Mouse (Mus musculus): ENCODE measurements around the gene Fut4. TPM values are rescaled to one million over a fixed set of nuclear protein-coding genes. Genes with fewer than 3 reads are reported as not detected.
A peak's percentile ranks its signal among the peaks of the same experiment; 100 is the strongest.

The Fut4 gene
- total and polyA plus RNA-seq, 3 experiments: 8.7 to 11.2 TPM; not detected in 1

DNA sequence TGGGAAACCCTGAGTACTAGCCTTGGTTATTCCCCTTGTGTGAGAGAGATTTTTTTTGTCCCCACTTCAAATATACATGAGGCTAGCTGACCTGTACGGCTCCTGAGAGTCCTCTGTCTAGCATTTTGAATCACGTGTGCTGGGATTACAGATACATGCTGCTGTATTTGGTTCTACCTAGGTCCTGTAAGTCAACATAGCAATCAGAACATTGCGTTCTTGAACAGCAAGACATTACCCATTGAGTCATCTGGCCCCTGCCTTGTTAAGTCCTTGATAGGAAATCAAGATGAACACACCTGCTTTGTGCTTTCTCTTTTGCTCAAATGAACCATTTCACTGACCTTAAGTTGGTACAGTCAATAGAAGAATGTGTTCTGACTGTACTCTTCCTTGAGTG lies 2.3 kb upstream of the Fut4 start:
- DNase-seq (ENCODE audit: low read depth, low spot score): no peak
- TF ChIP-seq POLR2AphosphoS5 (IDR thresholded peaks at IDR 0.05; ENCODE audit: borderline replicate concordance, low read depth, low read length) (no peak), ZKSCAN1 (IDR thresholded peaks at IDR 0.05; ENCODE audit: low read depth, low read length) (no peak), TAL1 (IDR thresholded peaks at IDR 0.05; ENCODE audit: low read length) (peak; percentile 1; the same call in 1 of the 2 replicates)
- Histone ChIP-seq H3K4me1 (ENCODE audit: control insufficient read depth in 1 of 2, insufficient read depth in 2 of 2, low read length in 2 of 2) (peaks cover 2 to 7% of the 10 kb centered on the region in 2 experiments; a peak in 2 of 4 replicates), H3K9ac (ENCODE audit: control insufficient read depth, low read depth, low read length, poor library complexity, severe bottlenecking) (no peak overlapping the region), H3K9me3 (replicated peaks; ENCODE audit: insufficient read depth, low read length) (no peaks in the 10 kb centered on the region), H3K36me3 (ENCODE audit: control insufficient read depth in 1 of 2, insufficient read depth in 2 of 2, low read length in 2 of 2) (no peaks in the 10 kb centered on the region), H3K27ac (ENCODE audit: control insufficient read depth, low read depth, low read length) (no peak overlapping the region), H3K27me3 (ENCODE audit: control insufficient read depth in 1 of 2, insufficient read depth in 2 of 2, low read length in 2 of 2) (peaks cover 2 to 3% of the 10 kb centered on the region in 2 experiments; a peak in 3 of 4 replicates), H3K79me2 (ENCODE audit: control insufficient read depth, insufficient read depth, low read length, poor library complexity) (no peaks in the 10 kb centered on the region; the same call in 1 of the 2 replicates), H3K4me3 (ENCODE audit: control insufficient read depth in 1 of 2, insufficient read depth in 1 of 2, low read depth in 2 of 2, low read length in 2 of 2) (no peak overlapping the region)

DNA sequence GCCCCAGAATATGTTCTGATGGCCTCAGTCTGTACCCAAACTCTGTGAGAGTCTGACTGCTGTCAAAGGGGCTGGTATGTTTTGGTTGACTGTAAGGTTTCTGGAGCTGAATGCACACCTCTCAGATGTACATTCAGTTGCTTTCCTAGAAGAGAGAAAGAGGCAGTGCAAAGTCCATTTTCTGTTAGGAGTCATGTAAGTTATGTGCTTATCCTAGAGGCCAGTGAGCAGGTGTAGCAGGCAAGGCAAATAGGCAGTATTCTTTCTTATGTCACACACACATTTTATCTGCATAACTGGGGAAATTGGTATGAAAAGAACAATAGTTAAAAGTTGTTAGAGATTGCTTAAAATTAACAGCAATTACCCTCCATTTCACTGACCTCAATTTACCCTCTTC lies 1.8 kb upstream of the Fut4 start:
- Histone ChIP-seq H3K4me3 (ENCODE audit: control insufficient read depth in 1 of 2, insufficient read depth in 1 of 2, low read depth in 2 of 2, low read length in 2 of 2) (no peak overlapping the region), H3K27me3 (ENCODE audit: control insufficient read depth in 1 of 2, insufficient read depth in 2 of 2, low read length in 2 of 2) (peaks cover 2 to 3% of the 10 kb centered on the region in 2 experiments; a peak in 3 of 4 replicates), H3K36me3 (ENCODE audit: control insufficient read depth in 1 of 2, insufficient read depth in 2 of 2, low read length in 2 of 2) (no peaks in the 10 kb centered on the region), H3K9me3 (replicated peaks; ENCODE audit: insufficient read depth, low read length) (no peaks in the 10 kb centered on the region), H3K79me2 (ENCODE audit: control insufficient read depth, insufficient read depth, low read length, poor library complexity) (no peaks in the 10 kb centered on the region; the same call in 1 of the 2 replicates), H3K27ac (ENCODE audit: control insufficient read depth, low read depth, low read length) (no peak overlapping the region), H3K4me1 (ENCODE audit: control insufficient read depth in 1 of 2, insufficient read depth in 2 of 2, low read length in 2 of 2) (peaks cover 2 to 7% of the 10 kb centered on the region in 2 experiments; a peak in 2 of 4 replicates), H3K9ac (ENCODE audit: control insufficient read depth, low read depth, low read length, poor library complexity, severe bottlenecking) (no peak overlapping the region)
- TF ChIP-seq TBP (IDR thresholded peaks at IDR 0.05; ENCODE audit: low read depth, low read length) (no peak), SMC3 (IDR thresholded peaks at IDR 0.05; ENCODE audit: low read depth, low read length) (no peak), POLR2AphosphoS2 (IDR thresholded peaks at IDR 0.05; ENCODE audit: low read length) (no peak), UBTF (IDR thresholded peaks at IDR 0.05; ENCODE audit: borderline replicate concordance, insufficient read depth, low read depth, low read length) (no peak), CTCF (IDR thresholded peaks at IDR 0.05 in 2 of 3, conservative IDR thresholded peaks at IDR 0.05 in 1 of 3; ENCODE audit: control insufficient read depth in 1 of 3, insufficient read depth in 1 of 3, low read depth in 2 of 3, low read length in 3 of 3, poor library complexity in 1 of 3, severe bottlenecking in 1 of 3) (no peak)
- no peak for DNase-seq (ENCODE audit: low read depth, low spot score)

DNA sequence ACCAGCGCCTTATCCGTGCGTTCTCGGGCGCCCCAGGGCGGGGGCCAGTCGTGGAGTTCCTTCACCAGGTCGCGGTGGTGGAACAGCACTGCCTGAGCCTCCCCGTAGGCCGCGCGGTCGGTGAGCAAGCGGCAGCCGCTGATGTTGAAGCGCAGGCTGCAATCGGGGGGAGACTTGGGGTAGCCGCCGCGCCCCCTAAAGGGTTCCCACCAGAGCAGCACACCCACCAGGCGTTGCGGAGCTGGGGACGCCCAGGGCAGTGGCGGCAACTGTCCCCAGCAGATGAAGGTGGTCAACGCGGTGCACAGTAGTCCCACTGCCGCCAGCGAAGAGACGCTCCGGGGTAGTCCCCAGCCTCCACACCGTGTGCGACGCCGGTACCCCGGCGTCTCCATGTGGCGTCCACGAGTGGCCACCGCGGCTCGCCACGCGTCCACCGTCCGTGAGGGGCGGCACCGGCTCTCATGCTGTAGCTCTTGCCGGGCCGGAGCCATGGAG lies 641 bp downstream of the Fut4 start:
- H3K79me2 ChIP-seq (ENCODE audit: control insufficient read depth, insufficient read depth, low read length, poor library complexity): no peaks in the 10 kb centered on the region; the same call in 1 of the 2 replicates
- H3K9me3 ChIP-seq (replicated peaks; ENCODE audit: insufficient read depth, low read length): no peaks in the 10 kb centered on the region
- peaks cover 0 to 7% of the 10 kb centered on the region in 2 experiments; a peak in 2 of 4 replicates for H3K4me1 ChIP-seq (ENCODE audit: control insufficient read depth in 1 of 2, insufficient read depth in 2 of 2, low read length in 2 of 2)
- no peaks in the 10 kb centered on the region for H3K36me3 ChIP-seq (ENCODE audit: control insufficient read depth in 1 of 2, insufficient read depth in 2 of 2, low read length in 2 of 2)
- H3K27me3 ChIP-seq (ENCODE audit: control insufficient read depth in 1 of 2, insufficient read depth in 2 of 2, low read length in 2 of 2): peaks cover 0 to 3% of the 10 kb centered on the region in 2 experiments; a peak in 3 of 4 replicates
- DNase-seq (ENCODE audit: low read depth, low spot score): peak; percentile 72
- TF ChIP-seq NELFE (IDR thresholded peaks at IDR 0.05; ENCODE audit: low read depth, low read length) (0 out of 2 replicates have a peak, but pooled peaks have one; percentile 5), MXI1 (IDR thresholded peaks at IDR 0.05; ENCODE audit: low read depth, low read length) (peak; percentile 43; the same call in 1 of the 2 replicates), UBTF (IDR thresholded peaks at IDR 0.05; ENCODE audit: borderline replicate concordance, insufficient read depth, low read depth, low read length) (0 out of 2 replicates have a peak, but pooled peaks have one; percentile 14), GATA1 (IDR thresholded peaks at IDR 0.05; ENCODE audit: low read depth, low read length) (no peak), POLR2A (IDR thresholded peaks at IDR 0.05; ENCODE audit: control insufficient read depth in 1 of 2, insufficient read depth in 1 of 2, low read depth in 1 of 2, low read length in 2 of 2, poor library complexity in 1 of 2) (peak in 1 of 2 experiments; percentile 40; a peak in 1 of 4 replicates), CHD2 (IDR thresholded peaks at IDR 0.05; ENCODE audit: low read length) (no peak), MAZ (IDR thresholded peaks at IDR 0.05; ENCODE audit: low read depth, low read length) (peak; percentile 22; the same call in 1 of the 2 replicates), MAX (IDR thresholded peaks at IDR 0.05; ENCODE audit: low read length) (0 out of 2 replicates have a peak, but pooled peaks have one; percentile 24), TAL1 (IDR thresholded peaks at IDR 0.05; ENCODE audit: low read length) (peak; percentile 3; the same call in 1 of the 2 replicates), MYC (IDR thresholded peaks at IDR 0.05; ENCODE audit: low read depth, low read length) (0 out of 2 replicates have a peak, but pooled peaks have one; percentile 39)
- H3K27ac ChIP-seq (ENCODE audit: control insufficient read depth, low read depth, low read length): no peak overlapping the region
- peak overlapping the region; percentile 59 to 80 for H3K4me3 ChIP-seq (ENCODE audit: control insufficient read depth in 1 of 2, insufficient read depth in 1 of 2, low read depth in 2 of 2, low read length in 2 of 2)
- H3K9ac ChIP-seq (ENCODE audit: control insufficient read depth, low read depth, low read length, poor library complexity, severe bottlenecking): peak overlapping the region; percentile 70
